Mouse (Mus musculus): Measurements from ENCODE around the gene Fam19a2.

The Fam19a2 gene

DNA sequence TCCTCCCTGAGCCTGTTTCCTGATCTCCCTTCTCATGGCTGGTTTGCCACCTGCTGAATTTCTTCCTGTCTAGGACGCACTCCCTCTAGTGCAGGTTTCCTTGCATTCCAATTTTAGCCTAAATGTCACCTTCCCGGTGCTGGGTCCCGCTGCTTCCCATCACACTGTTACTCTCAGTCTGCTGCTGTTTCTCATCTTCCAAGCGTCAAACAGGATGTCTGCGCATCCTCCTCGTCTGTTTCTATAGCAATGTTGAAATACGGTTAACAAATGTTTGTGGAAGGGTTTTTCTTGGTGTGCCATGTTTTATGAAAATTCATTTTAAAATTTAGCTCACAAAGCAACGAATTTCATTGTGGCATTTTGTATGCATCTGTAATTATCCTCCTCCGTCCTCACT, 131.6 kb downstream of the Fam19a2 start:
- DNase-seq, result no peak

DNA sequence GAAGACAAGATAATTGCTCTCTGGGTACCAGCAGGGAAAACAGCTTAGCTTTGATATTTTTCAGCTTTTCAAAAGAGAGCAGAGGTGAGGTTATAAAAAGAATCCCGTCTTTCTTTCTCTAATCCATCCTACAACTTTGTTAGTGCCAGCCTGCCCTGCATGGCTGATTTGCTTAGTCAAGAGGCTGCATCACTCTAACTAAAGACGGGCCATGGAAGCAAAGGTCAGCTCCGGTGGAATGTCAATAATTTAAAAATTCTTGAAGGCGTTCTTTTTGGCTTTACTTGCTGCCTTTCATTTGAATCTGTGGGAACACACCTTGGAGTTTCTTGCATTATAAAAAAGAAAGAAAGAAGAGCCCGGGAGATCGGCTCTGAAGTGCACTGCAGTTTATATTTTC, 134.3 kb downstream of the Fam19a2 start:
- DNase-seq, result peak; percentile 27

DNA sequence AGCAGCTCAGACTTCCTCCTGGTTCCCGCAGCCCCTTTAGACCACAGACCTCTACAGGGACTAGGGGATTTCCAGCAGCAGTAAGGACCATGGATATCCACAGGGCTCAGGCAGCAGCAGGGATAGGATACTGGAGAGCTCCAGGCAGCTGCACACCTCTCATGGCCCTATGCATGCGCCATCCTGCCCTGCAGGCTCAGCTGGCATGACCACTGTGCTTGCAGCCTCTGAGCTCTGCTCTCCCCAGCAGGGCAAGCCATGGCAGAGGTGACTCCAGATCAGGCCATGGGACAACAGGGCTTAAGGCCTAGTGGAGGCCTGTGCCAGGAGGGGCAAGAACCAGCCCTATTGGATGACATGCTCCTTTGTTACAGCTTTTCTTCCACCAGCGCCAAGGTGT, 137.4 kb downstream of the Fam19a2 start:
- no peak for DNase-seq

DNA sequence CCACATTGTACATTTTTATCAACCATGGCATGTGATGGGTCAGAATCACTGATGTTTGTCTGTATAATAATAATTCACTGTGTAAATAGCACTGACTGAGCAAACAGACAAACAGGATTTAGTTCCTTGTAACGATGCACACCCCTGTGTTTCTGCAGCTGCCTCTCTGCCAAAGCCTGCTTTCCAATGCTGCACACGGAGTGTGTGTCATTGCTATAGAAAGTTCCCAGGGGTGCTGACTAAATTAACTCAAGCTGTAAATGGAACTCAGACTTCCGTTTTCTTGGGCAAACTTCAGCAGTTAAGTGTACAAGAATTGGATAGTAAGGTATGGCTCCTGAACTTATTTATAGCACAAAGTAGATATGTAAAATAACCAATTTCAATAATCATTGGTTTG, 138.7 kb downstream of the Fam19a2 start:
- DNase-seq, result no peak

DNA sequence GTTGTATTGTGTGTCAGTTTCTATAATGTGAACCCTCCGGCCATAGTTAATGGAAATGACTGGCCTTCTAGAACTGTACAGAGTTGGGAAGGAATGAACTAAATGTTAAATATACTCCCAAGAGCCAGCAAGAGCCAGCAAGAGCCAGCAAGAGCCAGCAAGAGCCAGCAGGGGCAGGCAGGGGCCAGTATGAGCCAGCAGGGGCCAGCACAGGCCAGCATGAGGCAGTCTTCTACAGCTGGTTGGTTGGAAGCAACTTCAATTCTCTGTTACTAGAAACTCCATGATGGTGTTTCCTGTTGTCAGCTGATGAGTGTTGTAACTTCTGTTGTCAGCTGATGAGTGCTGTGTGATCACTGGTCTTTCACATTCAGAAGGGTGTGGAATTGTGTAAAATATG, 151.2 kb downstream of the Fam19a2 start:
- DNase-seq, result no peak

DNA sequence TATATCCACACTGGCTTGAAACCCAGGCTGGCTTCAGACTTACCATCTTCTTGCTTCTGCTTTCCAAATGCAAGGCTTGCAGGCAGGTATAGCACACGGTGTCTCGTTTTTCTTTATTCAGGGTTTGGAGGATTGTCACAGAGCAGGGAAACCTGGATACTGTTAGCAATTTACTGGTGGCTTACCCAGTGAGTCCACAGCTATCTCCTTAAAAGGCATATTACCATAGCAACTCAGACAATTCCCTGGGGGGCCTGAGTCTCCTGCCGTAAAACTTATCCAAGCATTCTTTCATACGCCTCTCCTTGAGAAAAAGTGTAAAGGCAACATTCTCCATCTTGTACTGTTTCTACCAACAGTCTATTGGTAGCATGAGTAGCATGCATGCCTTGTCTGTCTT, 152.2 kb downstream of the Fam19a2 start:
- DNase-seq, result no peak

DNA sequence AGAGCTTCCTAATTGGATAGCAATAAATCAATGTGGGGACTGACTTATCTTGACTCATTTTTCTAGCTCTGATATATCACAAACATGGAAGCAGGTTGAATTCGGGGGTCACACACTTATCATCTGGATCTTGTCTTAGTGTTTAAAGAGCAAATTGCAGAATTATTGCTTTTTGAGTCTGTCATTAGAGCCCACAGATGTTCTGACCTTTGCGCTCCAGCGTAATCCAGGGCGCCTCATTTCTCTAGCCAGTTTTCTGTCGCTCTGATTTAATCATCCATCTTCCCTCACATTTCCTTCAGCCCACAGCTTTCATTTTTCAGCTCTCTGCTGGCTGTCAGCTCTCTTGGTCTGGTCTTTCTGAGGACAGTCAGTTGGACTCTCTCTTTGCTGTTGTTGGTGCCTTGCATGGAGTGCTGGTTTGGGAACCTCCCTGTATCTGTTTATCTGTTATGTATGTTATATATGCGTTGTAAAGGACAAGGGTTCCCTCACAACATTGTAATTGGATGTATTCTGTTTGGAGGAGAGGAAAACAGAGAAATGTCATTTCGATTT, 154.9 kb downstream of the Fam19a2 start:
- no peak for DNase-seq

DNA sequence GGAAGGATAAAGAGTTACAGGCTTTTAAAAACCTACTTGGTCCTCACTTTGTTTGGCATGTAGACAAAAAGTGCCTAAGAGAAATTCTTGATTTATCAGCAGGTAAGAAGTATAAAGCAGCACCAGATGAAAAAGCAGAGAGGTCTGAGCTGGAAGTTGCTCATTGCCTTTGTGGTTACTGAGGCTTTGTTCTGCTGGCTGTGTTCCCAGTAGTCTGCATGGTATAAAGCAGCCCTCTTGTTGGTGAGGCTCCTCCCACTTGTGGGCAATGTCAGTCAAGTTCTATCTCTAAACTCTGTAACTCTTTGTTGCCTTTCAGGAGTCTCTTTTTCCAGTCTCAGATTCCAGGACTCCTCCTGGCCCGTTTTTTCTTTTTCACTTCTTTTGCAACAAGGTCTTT, 156.5 kb downstream of the Fam19a2 start:
- no peak for DNase-seq

DNA sequence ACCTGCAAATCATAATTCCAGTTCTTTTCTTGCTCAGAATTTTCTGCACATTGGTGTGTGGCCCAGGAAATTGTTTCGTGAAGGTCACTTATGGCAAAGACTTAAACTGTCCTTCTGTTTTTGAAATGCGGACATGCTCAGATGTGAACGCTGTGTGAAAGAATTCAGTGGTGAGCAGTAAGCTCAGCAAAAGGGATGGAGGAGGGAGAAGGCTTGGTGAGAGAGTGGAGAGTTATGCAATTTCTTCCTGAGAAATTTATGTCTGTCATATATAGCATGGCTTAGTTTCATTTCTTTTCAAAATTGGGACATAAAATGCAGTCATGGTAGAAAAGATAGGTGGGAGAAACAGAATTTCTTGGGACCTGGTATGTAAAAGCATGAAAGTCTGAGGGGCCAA, 160.7 kb downstream of the Fam19a2 start:
- DNase-seq, result no peak

DNA sequence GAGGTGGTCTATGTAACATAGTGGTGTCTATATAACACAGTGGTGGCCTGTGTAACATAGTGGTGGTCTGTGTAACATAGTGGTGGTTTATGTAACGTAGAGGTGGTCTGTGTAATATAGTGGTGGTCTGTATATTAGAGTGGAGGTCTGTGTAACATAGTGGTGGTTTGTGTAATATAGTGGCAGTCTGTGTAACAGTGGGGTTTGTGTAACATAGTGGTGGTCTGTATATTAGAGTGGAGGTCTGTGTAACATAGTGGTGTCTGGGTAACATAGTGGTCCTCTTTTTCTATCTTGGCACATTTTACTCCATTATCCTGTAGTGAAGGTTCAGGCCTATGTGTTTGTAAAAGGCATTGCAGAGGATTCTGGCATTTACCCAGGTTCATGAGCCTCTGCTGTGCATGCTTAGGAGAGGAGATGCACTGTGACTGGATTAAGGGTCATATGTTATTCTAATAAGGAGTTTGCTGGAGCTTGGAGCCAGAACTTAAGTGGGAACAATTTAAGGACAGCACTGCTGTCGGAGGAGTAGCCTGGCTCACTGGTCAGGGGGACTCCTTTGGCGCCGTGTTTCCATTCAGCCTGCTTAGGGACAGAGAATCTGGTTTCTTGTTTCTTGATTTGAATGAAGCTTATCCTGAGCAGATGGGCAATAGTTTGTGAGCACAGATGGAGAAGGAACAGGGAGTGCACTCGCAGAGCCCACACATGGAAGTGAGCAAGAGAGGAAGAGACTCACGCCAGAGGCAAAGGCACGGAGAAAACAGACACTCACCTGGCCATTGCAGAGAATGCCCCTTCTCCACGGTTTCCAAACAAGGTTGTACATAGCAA, 162.9 kb downstream of the Fam19a2 start:
- DNase-seq, result no peak

DNA sequence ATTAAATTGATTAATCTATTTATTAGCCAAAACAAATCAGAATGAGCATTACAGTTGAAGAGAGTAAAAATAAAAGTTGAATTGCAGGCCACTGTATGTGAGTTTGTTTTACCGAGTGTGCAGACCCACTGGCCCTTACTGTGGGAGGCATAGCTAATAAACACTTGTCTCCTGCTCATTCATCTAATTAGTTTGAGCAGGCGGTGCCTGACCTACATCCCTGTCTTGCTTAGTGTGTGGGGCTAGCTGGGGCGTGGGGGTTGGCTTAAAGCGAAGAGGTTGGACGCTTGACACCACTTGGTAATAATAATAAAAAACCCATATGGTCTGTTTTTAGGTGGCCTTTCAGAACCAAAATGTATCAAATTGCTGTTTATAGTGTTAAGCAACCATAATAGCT, 167.8 kb downstream of the Fam19a2 start:
- DNase-seq, result no peak

DNA sequence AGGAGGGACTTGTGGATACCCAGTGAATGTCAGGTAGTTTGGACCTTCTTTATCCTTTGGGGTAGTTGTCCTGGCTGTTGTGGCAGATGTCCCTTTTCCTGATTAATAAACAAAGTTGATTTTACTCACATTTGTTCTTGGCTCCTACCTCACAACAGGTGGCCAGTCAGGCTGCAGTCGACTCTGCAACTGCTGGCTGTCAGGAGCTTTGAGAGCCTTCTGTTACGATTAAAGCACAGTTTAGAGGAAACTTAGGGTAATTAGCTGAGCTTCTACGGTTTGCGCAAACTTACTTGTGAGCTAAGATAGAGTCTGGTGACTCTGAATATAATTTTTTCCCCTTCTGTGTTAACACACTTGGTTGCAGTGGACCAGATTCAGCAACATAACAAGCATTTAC, 173.8 kb downstream of the Fam19a2 start:
- DNase-seq, result no peak

DNA sequence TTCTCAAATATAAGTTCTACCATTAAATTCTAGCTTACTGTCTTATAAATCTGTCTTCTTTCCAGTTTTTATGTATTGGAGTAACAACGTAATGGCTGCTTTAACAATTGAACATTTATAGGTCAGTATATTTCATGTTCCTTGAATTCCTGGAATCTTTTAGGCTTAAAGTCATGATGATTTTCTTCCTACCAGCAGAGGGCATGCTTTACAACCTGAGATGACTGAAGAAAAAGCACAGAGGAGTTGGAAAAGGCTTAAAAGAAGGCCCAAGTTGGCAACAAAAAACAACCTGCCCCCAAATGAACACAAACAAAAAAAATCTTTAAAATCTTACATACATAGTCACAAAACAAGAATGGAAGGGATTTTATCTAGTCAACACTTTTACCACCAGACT, 193.0 kb downstream of the Fam19a2 start:
- DNase-seq, result no peak

DNA sequence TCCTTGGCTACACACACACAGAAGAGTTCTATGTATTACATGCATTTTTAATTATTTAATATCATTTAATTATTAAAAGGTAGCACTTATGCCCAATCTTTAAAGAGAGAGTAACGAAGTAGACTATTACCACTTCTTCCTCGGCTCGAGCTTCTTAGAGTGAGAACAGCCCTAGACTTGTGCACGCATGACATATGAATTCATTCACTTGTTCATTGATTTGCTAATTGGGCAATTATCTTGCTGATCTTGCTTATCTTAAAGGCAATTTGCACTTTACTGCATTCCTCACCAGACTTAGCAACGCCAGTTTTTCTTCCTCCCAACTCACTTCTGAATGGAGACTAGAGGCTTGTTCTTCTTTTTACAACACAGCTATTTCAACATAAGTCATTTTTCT, 196.7 kb downstream of the Fam19a2 start:
- DNase-seq, result no peak

DNA sequence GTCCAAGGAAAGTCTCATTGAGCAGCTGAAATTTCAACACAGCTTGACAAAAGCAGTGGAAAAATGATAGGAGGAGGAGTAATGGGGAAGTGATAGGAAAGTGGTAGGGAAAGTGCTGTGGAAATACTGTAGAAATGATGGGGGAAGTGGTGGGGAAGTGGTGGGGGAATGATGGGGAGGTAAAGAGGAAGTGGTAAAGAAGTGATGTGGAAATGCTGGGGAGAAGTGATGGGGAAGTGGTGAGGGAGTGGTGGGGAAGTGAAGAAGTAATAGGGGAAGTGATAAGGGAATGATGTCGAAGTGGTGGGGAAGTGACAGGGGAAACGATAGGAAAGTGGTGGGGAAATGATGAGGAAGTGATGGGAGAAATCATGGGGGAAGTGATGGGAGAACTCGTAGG, 198.5 kb downstream of the Fam19a2 start:
- DNase-seq, result no peak

DNA sequence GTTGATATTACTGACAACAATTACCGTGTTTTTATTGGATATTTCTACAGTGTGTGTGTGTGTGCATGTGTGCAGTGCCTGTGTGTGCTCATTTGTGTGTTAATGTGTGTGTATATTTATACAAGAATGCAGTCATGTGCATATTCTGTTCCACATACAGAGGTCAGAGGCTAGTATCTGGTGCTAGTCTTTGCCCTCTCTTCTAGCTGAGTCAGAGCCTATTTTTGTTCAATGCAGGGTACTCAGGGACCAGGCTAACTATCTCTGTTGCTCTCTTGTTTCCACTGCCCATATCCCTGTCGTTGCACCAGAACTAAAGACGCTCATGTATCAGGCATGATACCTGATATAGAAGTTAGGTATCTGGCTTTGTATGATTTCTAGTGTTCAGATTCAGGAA, 251.0 kb downstream of the Fam19a2 start:
- no peak for DNase-seq

DNA sequence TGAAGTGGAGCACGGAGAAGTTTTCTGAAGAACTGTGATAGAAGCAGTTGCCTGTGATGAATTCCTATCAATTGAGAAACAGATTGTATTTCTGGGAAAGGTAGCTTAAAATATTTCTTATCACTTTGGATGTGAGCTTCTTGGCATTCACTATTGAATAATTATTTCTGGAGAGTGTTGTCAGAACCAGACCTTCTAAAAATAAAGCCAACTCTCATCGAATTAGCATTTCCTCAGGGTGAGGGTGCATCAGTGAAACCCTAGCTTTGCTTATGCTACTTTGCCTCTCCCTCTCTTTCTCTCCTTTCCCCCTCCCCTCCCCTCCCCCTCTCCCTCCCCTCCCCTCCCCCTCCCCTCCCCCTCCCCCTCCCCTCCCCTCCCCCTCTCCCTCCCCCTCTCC, 256.8 kb downstream of the Fam19a2 start:
- no peak for DNase-seq

DNA sequence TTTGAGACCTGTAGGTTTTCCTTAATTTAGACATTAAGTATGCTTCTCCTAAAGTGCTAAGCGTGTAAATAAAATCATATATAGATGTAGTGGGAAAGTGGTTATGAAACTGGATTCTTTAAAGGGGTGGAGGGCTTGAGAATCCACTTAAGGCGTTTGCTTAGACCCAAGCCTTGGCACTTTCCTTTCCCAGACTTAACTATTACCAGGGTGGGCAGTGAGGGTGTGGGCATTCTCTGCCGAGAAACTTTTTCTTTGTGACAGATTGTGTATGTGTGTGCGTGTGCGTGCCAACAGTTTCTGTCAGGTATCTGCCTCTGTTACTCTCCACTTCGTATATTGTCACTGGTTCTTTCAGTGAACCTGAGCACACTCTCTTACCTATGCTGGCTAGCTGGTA, 257.4 kb downstream of the Fam19a2 start:
- DNase-seq, result no peak

DNA sequence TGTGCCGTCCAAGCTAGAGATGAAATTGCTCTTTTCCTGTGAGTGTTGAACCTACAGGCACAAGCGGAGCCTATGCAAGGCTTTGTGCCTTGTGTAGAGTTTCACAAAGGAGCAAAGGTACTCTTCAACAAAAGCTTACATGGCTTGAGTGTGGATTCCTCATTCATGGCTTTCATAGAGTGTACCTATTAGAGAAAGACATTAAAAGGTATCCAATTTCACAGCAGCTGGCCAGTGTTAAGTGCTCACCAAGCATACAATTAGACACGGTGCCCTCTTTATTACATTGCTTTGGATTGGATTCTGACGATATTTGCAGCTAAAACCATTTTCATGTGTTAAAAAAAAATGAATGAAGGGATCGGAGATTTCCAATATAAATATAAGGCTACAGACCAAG, 261.6 kb downstream of the Fam19a2 start:
- no peak for DNase-seq

DNA sequence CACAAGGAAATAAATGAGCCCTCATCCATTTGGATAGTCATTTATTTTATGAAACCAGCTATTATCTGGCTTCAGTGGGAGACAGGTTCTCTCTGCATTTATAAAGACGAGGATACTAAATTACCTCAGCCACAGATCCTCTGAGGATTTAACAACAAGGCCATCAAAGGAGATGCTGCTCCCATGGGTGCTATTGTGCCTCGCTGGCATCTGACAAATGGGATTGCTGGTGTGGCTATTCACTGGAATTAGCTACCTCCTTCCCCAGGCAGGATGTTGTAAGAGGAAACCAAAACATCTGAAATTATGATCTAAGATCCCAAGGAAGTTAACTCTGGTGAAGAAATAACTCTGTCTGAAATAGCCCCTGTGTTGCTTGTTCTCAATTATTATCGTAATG, 262.3 kb downstream of the Fam19a2 start:
- DNase-seq, result no peak

DNA sequence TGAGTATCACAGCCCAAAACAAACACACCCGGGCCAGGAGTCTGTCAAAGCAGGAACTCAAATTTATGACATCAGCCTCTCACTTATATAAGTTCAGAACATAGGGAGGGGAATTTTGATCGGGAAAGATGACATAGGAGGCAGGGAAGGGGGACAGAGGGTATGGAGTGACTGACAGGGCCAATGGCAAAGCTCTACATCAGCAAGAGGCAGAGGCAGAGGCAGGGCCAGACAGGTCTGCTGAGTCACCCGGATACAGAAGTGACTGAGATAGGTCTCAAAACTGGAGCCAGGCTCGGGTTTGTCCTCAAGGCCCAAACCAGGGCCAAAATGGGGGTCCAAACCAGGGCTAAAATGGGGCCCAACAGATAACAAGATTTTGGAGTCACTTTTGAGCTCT, 272.3 kb downstream of the Fam19a2 start:
- DNase-seq, result no peak

DNA sequence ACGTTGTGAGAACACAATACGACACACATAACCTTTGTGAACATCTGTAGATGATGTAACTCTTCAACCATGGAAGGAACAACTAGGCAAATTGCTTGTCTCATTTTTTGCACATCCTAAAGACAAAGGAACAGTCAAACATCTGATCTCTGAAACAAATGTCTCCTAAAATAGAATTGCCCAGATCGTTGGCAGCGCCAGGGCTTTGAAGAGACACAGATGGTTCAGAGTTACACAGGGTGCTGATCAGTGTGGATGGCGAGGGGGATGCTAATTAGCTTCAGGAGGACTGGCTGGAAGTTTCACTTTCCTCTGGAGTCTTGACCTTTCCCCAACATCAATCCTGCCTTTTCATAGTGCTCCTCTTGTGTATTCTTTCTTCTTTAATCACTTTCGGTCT, 284.6 kb downstream of the Fam19a2 start:
- no peak for DNase-seq

DNA sequence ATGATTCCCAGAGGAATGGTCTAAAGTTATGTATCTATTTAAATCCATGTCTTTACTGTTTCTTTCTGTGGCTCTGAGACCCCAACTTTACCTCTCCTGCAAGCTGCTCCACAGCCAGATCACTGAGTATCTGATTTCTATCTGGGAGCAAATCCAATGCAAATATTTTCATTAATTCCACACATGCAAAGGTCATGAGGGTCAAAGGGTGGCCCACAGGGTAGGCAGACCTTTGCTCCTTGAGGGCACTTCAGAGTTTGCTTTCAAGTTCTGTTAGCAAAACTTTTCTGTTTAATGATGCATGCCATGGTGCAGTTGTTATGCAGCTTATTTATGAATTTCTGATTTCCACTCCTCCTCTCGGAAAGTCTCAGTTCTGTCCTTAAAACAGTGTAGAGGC, 303.9 kb downstream of the Fam19a2 start:
- DNase-seq, result peak; percentile 20

DNA sequence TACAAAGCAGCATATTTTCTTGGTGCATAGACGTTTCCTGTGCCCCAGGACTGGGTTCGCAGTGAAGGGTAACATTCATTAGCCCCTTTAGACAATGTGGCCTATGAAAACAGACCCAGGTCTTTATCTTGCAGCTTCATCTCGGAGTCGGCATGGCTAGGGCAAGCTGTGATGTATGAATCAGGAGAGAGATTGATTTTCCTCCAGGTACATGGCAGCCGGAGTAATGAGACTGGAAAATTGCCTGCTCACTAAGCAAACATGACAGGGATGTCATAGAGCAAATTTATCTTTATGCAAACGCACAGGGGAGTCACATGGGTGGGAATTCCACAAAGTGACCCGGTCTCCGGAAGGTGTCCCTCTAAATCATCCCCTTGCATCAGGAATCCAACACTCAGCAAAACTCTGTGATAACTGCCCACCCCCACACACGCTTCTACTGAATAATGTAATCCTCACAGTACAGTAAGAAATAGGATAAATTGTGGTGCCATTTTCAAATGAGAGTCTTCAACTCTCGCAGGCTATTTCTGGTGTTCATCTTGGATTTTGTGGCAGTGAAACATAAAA, 306.9 kb downstream of the Fam19a2 start:
- DNase-seq, result no peak

All from kidney, adult 11 months (tissue).